Mouse (Mus musculus) ES-Bruce4 (cell line): ENCODE measurements around the gene Aacs.

Experiments
- CTCF ChIP-seq: IDR thresholded peaks from one replicate; pipeline ENCODE4 v1.8.1; 2011; ENCODE audit warnings: low read depth, low read length
- EP300 ChIP-seq: IDR thresholded peaks from 2 replicates; pipeline ENCODE4 v1.6.1; 2011; ENCODE audit warnings: low read depth, low read length; ENCODE audit not compliant: insufficient read depth
- POLR2A ChIP-seq: IDR thresholded peaks from one replicate; pipeline ENCODE4 v1.8.1; 2011; ENCODE audit warnings: low read length; ENCODE audit not compliant: insufficient read depth

DNA sequence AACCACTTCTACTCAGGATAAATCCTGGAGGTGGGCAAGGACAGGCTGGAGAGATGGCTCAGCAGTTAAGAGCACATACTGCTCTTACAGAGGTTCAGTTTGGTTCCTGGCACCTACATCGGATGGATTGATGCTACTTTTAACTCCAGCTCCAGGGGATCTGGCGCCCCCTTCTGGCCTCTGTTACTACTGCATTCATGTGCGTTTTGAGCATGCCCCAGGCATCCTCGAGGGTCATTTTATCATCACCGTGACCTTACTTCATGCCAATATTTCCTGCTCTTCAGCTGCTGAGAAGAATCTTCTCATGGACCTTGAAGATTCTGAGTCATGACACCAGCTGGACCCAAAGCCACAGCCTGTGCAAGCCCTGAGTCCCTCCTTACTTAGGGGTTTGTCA, 49.9 kb downstream of the Aacs start:
- peak; percentile 80 for TF ChIP-seq CTCF
- TF ChIP-seq POLR2A: no peak
- TF ChIP-seq EP300: no peak
